Mouse (Mus musculus) left cerebral cortex, adult 9 months (tissue): Measurements from ENCODE around the gene Pcsk2.
A peak's percentile ranks its signal among the peaks of the same experiment; 100 is the strongest.

Source experiments
- DNase-seq, 2 experiments: peaks; one replicate each; pipeline ENCODE4 v3.0.0; 2022; ENCODE audit warnings: low spot score in 2 of 2

The Pcsk2 gene

GRCm38 (mm10) chr2:143545758-143546246, at the start of gene Pcsk2:
TSS of gene Pcsk2 (plus strand) at chr2:143546156.
- DNase-seq: peak; percentile 71 to 89

GRCm38 (mm10) chr2:143500845-143501244, 45.1 kb upstream of the Pcsk2 start:
- DNase-seq: no peak

GRCm38 (mm10) chr2:143501760-143502159, 44.2 kb upstream of the Pcsk2 start:
- no peak for DNase-seq

- no peak for DNase-seq
Observed at GRCm38 (mm10) chr2:143502203-143502602, 43.8 kb upstream of the Pcsk2 start.

GRCm38 (mm10) chr2:143536485-143536884, 9.5 kb upstream of the Pcsk2 start:
- DNase-seq: no peak

- peak in 1 of 2 experiments; percentile 36 for DNase-seq
Observed at GRCm38 (mm10) chr2:143545299-143545751, 631 bp upstream of the Pcsk2 start.

GRCm38 (mm10) chr2:143546412-143547211, 656 bp downstream of the Pcsk2 start:
- peak in 1 of 2 experiments; percentile 29 for DNase-seq

GRCm38 (mm10) chr2:143547251-143548090, 1.5 kb downstream of the Pcsk2 start:
- peak; percentile 43 to 76 for DNase-seq

GRCm38 (mm10) chr2:143560384-143560783, 14.4 kb downstream of the Pcsk2 start:
- DNase-seq: no peak

GRCm38 (mm10) chr2:143565062-143565461, 19.1 kb downstream of the Pcsk2 start:
- DNase-seq: no peak

- no peak for DNase-seq
Observed at GRCm38 (mm10) chr2:143565961-143566360, 20.0 kb downstream of the Pcsk2 start.

- DNase-seq: no peak
Observed at GRCm38 (mm10) chr2:143585341-143585740, 39.4 kb downstream of the Pcsk2 start.

GRCm38 (mm10) chr2:143590398-143590797, 44.4 kb downstream of the Pcsk2 start:
- no peak for DNase-seq

- DNase-seq: no peak
Observed at GRCm38 (mm10) chr2:143603071-143603470, 57.1 kb downstream of the Pcsk2 start.

GRCm38 (mm10) chr2:143603871-143604512, 58.0 kb downstream of the Pcsk2 start:
- no peak for DNase-seq

GRCm38 (mm10) chr2:143610355-143611331, 64.7 kb downstream of the Pcsk2 start:
- DNase-seq: no peak

GRCm38 (mm10) chr2:143613466-143613865, 67.5 kb downstream of the Pcsk2 start:
- no peak for DNase-seq

- no peak for DNase-seq
Observed at GRCm38 (mm10) chr2:143614775-143615174, 68.8 kb downstream of the Pcsk2 start.

GRCm38 (mm10) chr2:143620916-143621315, 75.0 kb downstream of the Pcsk2 start:
- no peak for DNase-seq

- DNase-seq: peak; percentile 61 to 71
Observed at GRCm38 (mm10) chr2:143623916-143624315, 78.0 kb downstream of the Pcsk2 start.

GRCm38 (mm10) chr2:143643305-143643704, 97.3 kb downstream of the Pcsk2 start:
- DNase-seq: no peak
